Mouse (Mus musculus) MEL (cell line): ENCODE measurements at regions not wholly inside any gene's neighbourhood (a gene's known extent, or its start where the extent isn't known, plus 50 kb on each side); places are given as distances from the start of the nearest gene placed in this dataset.

Source experiments
- DNase-seq: peaks from one replicate; pipeline ENCODE4 v3.0.0; 2011; ENCODE audit warnings: low read depth, low spot score
- H3K27ac ChIP-seq: 2 replicates; pipeline ENCODE4 v1.5.1; 2012; ENCODE audit warnings: low read depth, mild to moderate bottlenecking, control low read depth, low read length, moderate library complexity; ENCODE audit not compliant: control insufficient read depth
- H3K27me3 ChIP-seq, 2 experiments: fragments of 150-350 bp in 1 of 2; sonication (generic) in 1 of 2; 2 replicates each; pipeline ENCODE4 v1.6.1; 2012; ENCODE audit warnings: low read length in 2 of 2, mild to moderate bottlenecking in 2 of 2, improper control_type of control experiment in 1 of 2, moderate library complexity in 1 of 2; ENCODE audit not compliant: insufficient read depth in 2 of 2, control insufficient read depth in 1 of 2
- H3K36me3 ChIP-seq, 2 experiments: 2 replicates each; pipeline ENCODE4 v1.6.1; 2012 to 2014; ENCODE audit warnings: low read length in 2 of 2, improper control_type of control experiment in 1 of 2, inconsistent platforms in 1 of 2, mild to moderate bottlenecking in 1 of 2; ENCODE audit not compliant: insufficient read depth in 2 of 2, control insufficient read depth in 1 of 2
- H3K4me1 ChIP-seq, 2 experiments: fragments of 150-350 bp in 1 of 2; sonication (generic) in 1 of 2; 2 replicates each; pipeline ENCODE4 v1.6.1; 2012; ENCODE audit warnings: low read length in 2 of 2, improper control_type of control experiment in 1 of 2, mild to moderate bottlenecking in 1 of 2; ENCODE audit not compliant: insufficient read depth in 2 of 2, control insufficient read depth in 1 of 2
- H3K4me3 ChIP-seq, 2 experiments: fragments of 150-350 bp in 1 of 2; sonication (generic) in 1 of 2; 2 replicates each; pipeline ENCODE4 v1.5.1; 2012; ENCODE audit warnings: low read depth in 2 of 2, low read length in 2 of 2, mild to moderate bottlenecking in 2 of 2, moderate library complexity in 2 of 2, control low read depth in 1 of 2, improper control_type of control experiment in 1 of 2; ENCODE audit not compliant: control insufficient read depth in 1 of 2, insufficient read depth in 1 of 2
- H3K79me2 ChIP-seq: 2 replicates; pipeline ENCODE4 v1.6.1; 2012; ENCODE audit warnings: mild to moderate bottlenecking, low read length, moderate library complexity; ENCODE audit not compliant: control insufficient read depth, poor library complexity, insufficient read depth
- H3K9ac ChIP-seq: 2 replicates; pipeline ENCODE4 v1.6.1; 2012; ENCODE audit warnings: low read depth, mild to moderate bottlenecking, control low read depth, low read length, moderate library complexity; ENCODE audit not compliant: control insufficient read depth, poor library complexity, severe bottlenecking
- H3K9me3 ChIP-seq: fragments of 150-350 bp; sonication (generic); replicated peaks from 2 replicates; pipeline ENCODE4 v1.6.1; 2012; ENCODE audit warnings: mild to moderate bottlenecking, low read length, improper control_type of control experiment, moderate library complexity; ENCODE audit not compliant: insufficient read depth
- CTCF ChIP-seq, 3 experiments: IDR thresholded peaks in 2 of 3; conservative IDR thresholded peaks in 1 of 3; 2 replicates each; pipeline ENCODE4 v1.5.1; 2011 to 2012; ENCODE audit warnings: low read length in 3 of 3, low read depth in 2 of 3, mild to moderate bottlenecking in 2 of 3, improper control_type of control experiment in 1 of 3, inconsistent platforms in 1 of 3, mixed read lengths in 1 of 3, moderate library complexity in 1 of 3; ENCODE audit not compliant: control insufficient read depth in 1 of 3, insufficient read depth in 1 of 3, poor library complexity in 1 of 3, severe bottlenecking in 1 of 3
- E2F4 ChIP-seq: IDR thresholded peaks from 2 replicates; pipeline ENCODE4 v1.6.1; 2011; ENCODE audit warnings: low read depth, low read length, improper control_type of control experiment, borderline replicate concordance
- EP300 ChIP-seq, 2 experiments: IDR thresholded peaks; 2 replicates each; pipeline ENCODE4 v1.6.1; 2011; ENCODE audit warnings: improper control_type of control experiment in 2 of 2, low read length in 2 of 2, low read depth in 1 of 2, mild to moderate bottlenecking in 1 of 2
- ETS1 ChIP-seq: IDR thresholded peaks from 2 replicates; pipeline ENCODE4 v1.6.1; 2012; ENCODE audit warnings: low read depth, mild to moderate bottlenecking, inconsistent platforms, low read length, improper control_type of control experiment, moderate library complexity
- GATA1 ChIP-seq: IDR thresholded peaks from 2 replicates; pipeline ENCODE4 v1.6.1; 2011; ENCODE audit warnings: low read depth, low read length, improper control_type of control experiment
- KAT2A ChIP-seq: conservative IDR thresholded peaks from 2 replicates; pipeline ENCODE4 v1.6.1; 2012; ENCODE audit warnings: low read depth, low read length, improper control_type of control experiment, inconsistent platforms
- MAFK ChIP-seq: IDR thresholded peaks from 2 replicates; pipeline ENCODE4 v1.6.1; 2011; ENCODE audit warnings: low read depth, mild to moderate bottlenecking, low read length, improper control_type of control experiment, borderline replicate concordance
- MAZ ChIP-seq: IDR thresholded peaks from 2 replicates; pipeline ENCODE4 v1.6.1; 2012; ENCODE audit warnings: low read depth, mild to moderate bottlenecking, inconsistent platforms, low read length, improper control_type of control experiment
- MYB ChIP-seq: IDR thresholded peaks from 2 replicates; pipeline ENCODE4 v1.6.1; 2011; ENCODE audit warnings: mild to moderate bottlenecking, low read depth, low read length, improper control_type of control experiment
- NELFE ChIP-seq: IDR thresholded peaks from 2 replicates; pipeline ENCODE4 v1.6.1; 2011; ENCODE audit warnings: low read depth, low read length, improper control_type of control experiment
- POLR2AphosphoS5 ChIP-seq: IDR thresholded peaks from 2 replicates; pipeline ENCODE4 v1.6.1; 2012; ENCODE audit warnings: low read depth, borderline replicate concordance, mild to moderate bottlenecking, inconsistent platforms, low read length, moderate library complexity, mixed read lengths
- RCOR1 ChIP-seq: IDR thresholded peaks from 2 replicates; pipeline ENCODE4 v1.6.1; 2012; ENCODE audit warnings: low read depth, mild to moderate bottlenecking, inconsistent platforms, low read length, improper control_type of control experiment
- SIN3A ChIP-seq: IDR thresholded peaks from 2 replicates; pipeline ENCODE4 v1.6.1; 2012; ENCODE audit warnings: low read length, improper control_type of control experiment, inconsistent platforms
- TBP ChIP-seq: IDR thresholded peaks from 2 replicates; pipeline ENCODE4 v1.8.0; 2011; ENCODE audit warnings: low read depth, low read length, improper control_type of control experiment
- TCF12 ChIP-seq: IDR thresholded peaks from 2 replicates; pipeline ENCODE4 v1.6.1; 2014; ENCODE audit warnings: low read depth, mild to moderate bottlenecking, inconsistent platforms, low read length, improper control_type of control experiment, moderate library complexity
- USF1 ChIP-seq: IDR thresholded peaks from 2 replicates; pipeline ENCODE4 v1.6.1; 2014; ENCODE audit warnings: low read depth, mild to moderate bottlenecking, inconsistent platforms, low read length, improper control_type of control experiment, moderate library complexity
- ZNF384 ChIP-seq: IDR thresholded peaks from 2 replicates; pipeline ENCODE4 v1.6.1; 2012; ENCODE audit warnings: low read depth, mild to moderate bottlenecking, inconsistent platforms, low read length, improper control_type of control experiment

DNA sequence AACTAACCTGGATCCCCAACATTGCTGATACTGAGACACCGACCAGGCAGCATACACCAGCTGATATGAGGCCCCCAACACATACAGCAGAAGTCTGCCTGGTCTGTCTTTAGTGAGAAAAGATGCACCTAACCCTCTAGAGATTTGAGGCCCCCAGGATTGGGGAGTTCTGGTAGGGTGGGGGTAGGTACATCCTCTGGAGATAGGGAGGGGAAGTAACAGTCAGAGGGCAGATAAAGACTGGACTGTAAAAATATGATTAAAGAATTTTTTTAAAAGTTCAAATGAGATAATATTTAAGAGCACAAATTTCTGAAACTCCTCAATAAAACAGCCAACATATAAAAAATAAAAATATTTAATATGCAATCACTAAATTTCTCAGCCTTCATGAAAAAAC is 511.9 kb downstream of the Pcdh17 start:
- H3K27me3 ChIP-seq, result no peaks in the 10 kb centered on the region

DNA sequence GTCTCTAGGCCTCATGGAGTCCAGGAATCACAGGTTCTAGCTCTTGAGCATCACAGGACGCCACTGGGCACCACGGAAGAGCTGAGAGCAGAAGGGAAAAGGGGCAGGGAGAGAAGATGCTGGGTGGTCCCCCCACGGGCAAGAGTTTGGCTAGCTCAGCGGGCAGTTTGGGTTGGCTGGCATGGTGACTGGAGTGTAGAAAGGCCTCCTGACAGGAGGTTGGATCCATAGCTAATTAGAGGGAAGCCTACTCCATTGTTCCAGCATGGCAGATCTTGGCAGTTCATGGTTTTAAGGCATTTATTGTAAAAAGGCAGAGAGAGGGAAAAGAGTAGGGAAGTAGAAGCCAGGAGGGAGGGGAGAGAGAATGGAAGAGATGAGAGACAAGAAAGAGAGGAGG is 544.4 kb downstream of the Pcdh17 start:
- Histone ChIP-seq H3K4me3 (no peak overlapping the region), H3K27ac (no peak overlapping the region), H3K27me3 (no peaks in the 10 kb centered on the region), H3K9ac (no peak overlapping the region), H3K4me1 (no peaks in the 10 kb centered on the region), H3K36me3 (no peaks in the 10 kb centered on the region), H3K79me2 (no peaks in the 10 kb centered on the region), H3K9me3 (no peaks in the 10 kb centered on the region)
- TF ChIP-seq KAT2A (no peak), CTCF (IDR thresholded peaks at IDR 0.05 in 2 of 3, conservative IDR thresholded peaks at IDR 0.05 in 1 of 3; ENCODE audit: control insufficient read depth in 1 of 3, insufficient read depth in 1 of 3, low read depth in 2 of 3, low read length in 3 of 3, poor library complexity in 1 of 3, severe bottlenecking in 1 of 3) (no peak), SIN3A (no peak), E2F4 (no peak)
- no peak for DNase-seq

More for the DNA sequence above, 511.9 kb downstream of the Pcdh17 start:
- H3K9me3 ChIP-seq, result no peaks in the 10 kb centered on the region
- no peak overlapping the region for H3K4me3 ChIP-seq
- peak; percentile 28 for DNase-seq
- H3K4me1 ChIP-seq, result no peaks in the 10 kb centered on the region
- H3K79me2 ChIP-seq, result no peaks in the 10 kb centered on the region
- TF ChIP-seq POLR2AphosphoS5, result no peak
- TF ChIP-seq ETS1, result 0 out of 2 replicates have a peak, but pooled peaks have one; percentile 36
- TF ChIP-seq GATA1, result peak; percentile 83
- no peak for TF ChIP-seq NELFE
- TF ChIP-seq TBP, result no peak
- 0 out of 2 replicates have a peak, but pooled peaks have one; percentile 51 for TF ChIP-seq RCOR1
- peak; percentile 72 to 83 for TF ChIP-seq EP300 (IDR thresholded peaks at IDR 0.05; ENCODE audit: low read depth in 1 of 2, low read length in 2 of 2)
- peak; percentile 85 for TF ChIP-seq TCF12
- TF ChIP-seq KAT2A, result no peak
- TF ChIP-seq MYB, result 0 out of 2 replicates have a peak, but pooled peaks have one; percentile 11
- TF ChIP-seq USF1, result no peak
- TF ChIP-seq ZNF384, result peak; percentile 72
- no peak for TF ChIP-seq MAFK
- peak; percentile 50; the same call in 1 of the 2 replicates for TF ChIP-seq MAZ
- H3K27ac ChIP-seq, result no peak overlapping the region
- no peak overlapping the region for H3K9ac ChIP-seq
- H3K36me3 ChIP-seq, result peaks cover 0 to 2% of the 10 kb centered on the region in 2 experiments; a peak in 2 of 4 replicates
